ENCODE assay signal across 7 mouse cellular contexts in the genomic region with DNA sequence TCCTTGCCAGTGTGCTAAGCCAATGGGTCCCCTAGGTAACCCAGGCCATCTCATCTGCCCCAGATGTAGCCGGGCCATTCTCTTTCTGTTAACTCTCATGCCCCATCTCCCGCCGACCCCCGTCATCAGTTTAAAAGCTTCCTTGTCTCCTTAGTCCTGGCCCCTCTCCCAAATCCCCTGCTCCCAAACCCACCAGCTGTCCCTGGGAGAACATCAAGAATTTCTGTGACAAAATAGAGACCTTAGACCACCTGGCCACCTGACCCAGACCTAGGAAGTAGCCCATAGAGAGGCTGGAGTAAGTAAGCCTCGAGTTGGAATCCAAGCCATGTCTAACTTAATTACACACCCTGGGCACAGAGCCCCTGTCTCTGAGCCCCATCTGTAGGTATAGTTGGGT.
"Had no signal": no experiment of that assay in that cellular context is flagged by ENCODE, and none has a peak within 500 bp of the region (broad histone marks: within the 10 kb centered on the region; RNA-seq: fewer than 3 reads in every experiment).

No protein-coding gene starts in this region.

- DNase-seq: lung, adult 2 months; lung, postnatal 14 days; lung, postnatal 36 days; right cerebral cortex, postnatal 14 days; thymus, adult 2 months; thymus, postnatal 25 days; thymus, postnatal 4 days had no signal
